Mouse (Mus musculus) myocyte (in vitro differentiated cells): ENCODE results near the gene Pradc1. TPM values are rescaled to one million over a fixed set of nuclear protein-coding genes. Genes with fewer than 3 reads are reported as not detected.

ENCODE experiments used
- H3K27me3 ChIP-seq: one replicate; pipeline ENCODE4 v1.6.1; 2011; ENCODE audit not compliant: control insufficient read depth, insufficient read depth, insufficient read length
- H3K36me3 ChIP-seq: one replicate; pipeline ENCODE4 v1.6.1; 2011; ENCODE audit not compliant: control insufficient read depth, insufficient read depth
- H3K4me2 ChIP-seq: one replicate; pipeline ENCODE4 v1.6.1; 2011; ENCODE audit warnings: low read depth, control low read depth
- H3K4me3 ChIP-seq: one replicate; pipeline ENCODE4 v1.5.1; 2011; ENCODE audit warnings: mild to moderate bottlenecking, control low read depth, moderate library complexity
- H3K79me2 ChIP-seq: one replicate; pipeline ENCODE4 v1.6.1; 2011; ENCODE audit not compliant: control insufficient read depth, insufficient read depth
- H3ac ChIP-seq: one replicate; pipeline ENCODE4 v1.6.1; 2011; ENCODE audit not compliant: control insufficient read depth, insufficient read length
- CEBPB ChIP-seq: IDR thresholded peaks from 2 replicates; pipeline ENCODE4 v1.6.1; 2011; ENCODE audit warnings: mild to moderate bottlenecking, moderate library complexity; ENCODE audit not compliant: poor library complexity, insufficient read depth, severe bottlenecking
- E2F4 ChIP-seq: IDR thresholded peaks from one replicate; pipeline ENCODE4 v1.6.1; 2011; ENCODE audit warnings: mild to moderate bottlenecking, control low read depth, moderate library complexity; ENCODE audit not compliant: insufficient read depth
- MAX ChIP-seq: IDR thresholded peaks from one replicate; pipeline ENCODE4 v1.6.1; 2011; ENCODE audit warnings: low read depth, mild to moderate bottlenecking, control low read depth
- MYOD1 ChIP-seq, 3 experiments: IDR thresholded peaks; one replicate each; pipeline ENCODE4 v1.6.1; 2011; ENCODE audit warnings: control low read depth in 2 of 3, low read depth in 2 of 3, mild to moderate bottlenecking in 2 of 3, moderate library complexity in 1 of 3; ENCODE audit not compliant: insufficient read length in 2 of 3, control insufficient read depth in 1 of 3
- MYOG ChIP-seq, 3 experiments: IDR thresholded peaks; one replicate each; pipeline ENCODE4 v1.6.1; 2011; ENCODE audit warnings: control low read depth in 2 of 3, low read depth in 2 of 3, mild to moderate bottlenecking in 2 of 3; ENCODE audit not compliant: insufficient read length in 2 of 3, control insufficient read depth in 1 of 3, insufficient read depth in 1 of 3
- POLR2A ChIP-seq: IDR thresholded peaks from one replicate; pipeline ENCODE4 v1.6.1; 2011; ENCODE audit warnings: low read depth, mild to moderate bottlenecking, control low read depth, moderate library complexity; ENCODE audit not compliant: insufficient read length
- POLR2AphosphoS2 ChIP-seq: IDR thresholded peaks from one replicate; pipeline ENCODE4 v1.6.1; 2011; ENCODE audit warnings: low read depth, control low read depth; ENCODE audit not compliant: insufficient read length
- REST ChIP-seq: IDR thresholded peaks from one replicate; pipeline ENCODE4 v1.6.1; 2011; ENCODE audit warnings: mild to moderate bottlenecking, control low read depth, moderate library complexity; ENCODE audit not compliant: insufficient read depth, insufficient read length
- SRF ChIP-seq: IDR thresholded peaks from one replicate; pipeline ENCODE4 v1.6.1; 2011; ENCODE audit warnings: low read depth; ENCODE audit not compliant: control insufficient read depth, insufficient read length
- TCF12 ChIP-seq: IDR thresholded peaks from one replicate; pipeline ENCODE4 v1.6.1; 2011; ENCODE audit warnings: mild to moderate bottlenecking, control low read depth; ENCODE audit not compliant: poor library complexity, insufficient read depth, severe bottlenecking
- TCF3 ChIP-seq: IDR thresholded peaks from one replicate; pipeline ENCODE4 v1.6.1; 2011; ENCODE audit warnings: low read depth, control low read depth; ENCODE audit not compliant: insufficient read length
- USF1 ChIP-seq: IDR thresholded peaks from one replicate; pipeline ENCODE4 v1.6.1; 2011; ENCODE audit warnings: low read depth, mild to moderate bottlenecking, control low read depth, moderate library complexity
- polyA plus RNA-seq: library from polyadenylated mRNA; unstranded; fragments of >200 nt; fragmentation: generic; extraction: Trizol; gene quantifications from one replicate; pipeline ENCODE4 v1.2.1, GENCODE M21; 2012; ENCODE audit warnings: missing spikeins

Pradc1 gene
- polyA plus RNA-seq, 1 experiment = 17.6 TPM

- Histone ChIP-seq H3K36me3 (peaks cover 16% of the 10 kb centered on the region), H3K4me3 (no peak overlapping the region), H3ac (no peak overlapping the region), H3K27me3 (no peaks in the 10 kb centered on the region), H3K4me2 (no peak overlapping the region), H3K79me2 (peaks cover 43% of the 10 kb centered on the region)
- TF ChIP-seq MYOD1 (IDR thresholded peaks at IDR 0.05; ENCODE audit: control insufficient read depth in 1 of 3, insufficient read length in 2 of 3, low read depth in 2 of 3) = no peak
Measured at GRCm38 (mm10) chr6:85436204-85436603, 15.6 kb downstream of the Pradc1 start.

GRCm38 (mm10) chr6:85433865-85434264 lies 17.9 kb downstream of the Pradc1 start:
- Histone ChIP-seq H3K4me2 (no peak overlapping the region), H3ac (no peak overlapping the region), H3K4me3 (no peak overlapping the region), H3K27me3 (no peaks in the 10 kb centered on the region), H3K79me2 (peaks cover 43% of the 10 kb centered on the region), H3K36me3 (peaks cover 2% of the 10 kb centered on the region)
- TF ChIP-seq POLR2AphosphoS2 (no peak), CEBPB (no peak), POLR2A (no peak)

- Histone ChIP-seq H3K27me3 (peaks cover 9% of the 10 kb centered on the region), H3K4me2 (peak within 1 kb of the TSS; percentile 76), H3ac (peak within 1 kb of the TSS; percentile 16), H3K79me2 (peaks cover 39% of the 10 kb centered on the region), H3K4me3 (peak within 1 kb of the TSS; percentile 57), H3K36me3 (no peaks in the 10 kb centered on the region)
- TF ChIP-seq MAX = peak; percentile 58
- TF ChIP-seq MYOG (IDR thresholded peaks at IDR 0.05; ENCODE audit: control insufficient read depth in 1 of 3, insufficient read depth in 1 of 3, insufficient read length in 2 of 3, low read depth in 2 of 3) = peak in 1 of 3 experiments; percentile 14
- peak; percentile 85 for TF ChIP-seq POLR2A
- no peak for TF ChIP-seq TCF3
- TF ChIP-seq E2F4 = no peak
- TF ChIP-seq POLR2AphosphoS2 = peak; percentile 77
Measured at GRCm38 (mm10) chr6:85431842-85432431, 19.8 kb downstream of the Pradc1 start, which contains the start of gene Smyd5. Smyd5 (plus strand) TSS chr6:85431989.

- Histone ChIP-seq H3K27me3 (peaks cover 9% of the 10 kb centered on the region), H3K36me3 (no peaks in the 10 kb centered on the region)
Measured at GRCm38 (mm10) chr6:85431274-85431841, 20.4 kb downstream of the Pradc1 start.

GRCm38 (mm10) chr6:85423836-85424379 lies 27.9 kb downstream of the Pradc1 start, which contains the start of gene Noto:
Noto (plus strand) TSS chr6:85423886.
- H3K27me3 ChIP-seq = peaks cover 45% of the 10 kb centered on the region
- no peak within 1 kb of the TSS for H3ac ChIP-seq
- no peaks in the 10 kb centered on the region for H3K79me2 ChIP-seq
- H3K4me3 ChIP-seq = no peak within 1 kb of the TSS
- no peak within 1 kb of the TSS for H3K4me2 ChIP-seq
- no peaks in the 10 kb centered on the region for H3K36me3 ChIP-seq
- TF ChIP-seq POLR2AphosphoS2 (no peak), TCF12 (no peak), TCF3 (no peak), MAX (no peak), POLR2A (no peak), SRF (no peak), USF1 (no peak), E2F4 (no peak), REST (no peak), MYOG (IDR thresholded peaks at IDR 0.05; ENCODE audit: control insufficient read depth in 1 of 3, insufficient read depth in 1 of 3, insufficient read length in 2 of 3, low read depth in 2 of 3) (no peak), MYOD1 (IDR thresholded peaks at IDR 0.05; ENCODE audit: control insufficient read depth in 1 of 3, insufficient read length in 2 of 3, low read depth in 2 of 3) (no peak), CEBPB (no peak)

More at GRCm38 (mm10) chr6:85431274-85431841, 20.4 kb downstream of the Pradc1 start:
- TF ChIP-seq MYOG (IDR thresholded peaks at IDR 0.05; ENCODE audit: control insufficient read depth in 1 of 3, insufficient read depth in 1 of 3, insufficient read length in 2 of 3, low read depth in 2 of 3) (no peak), POLR2A (no peak), SRF (no peak), CEBPB (no peak), E2F4 (no peak), POLR2AphosphoS2 (no peak), TCF3 (no peak)
- Histone ChIP-seq H3ac (peak overlapping the region; percentile 16), H3K79me2 (peaks cover 34% of the 10 kb centered on the region), H3K4me3 (peak overlapping the region; percentile 57), H3K4me2 (peak overlapping the region; percentile 76)
